Mouse (Mus musculus) heart, adult 2 months (tissue): ENCODE data around the gene Msx3. TPM values are rescaled to one million over a fixed set of nuclear protein-coding genes. Genes with fewer than 3 reads are reported as not detected.

Experiments
- DNase-seq, 2 experiments: peaks; one replicate each; pipeline ENCODE4 v3.0.0; 2021
- H3K27ac ChIP-seq: fragments of 200-600 bp; 2 replicates; pipeline ENCODE4 v1.8.1; 2022
- H3K27me3 ChIP-seq: fragments of 200-500 bp; 2 replicates; pipeline ENCODE4 v1.6.1; 2012; ENCODE audit warnings: mild to moderate bottlenecking, low read length, inconsistent platforms, mixed read lengths; ENCODE audit not compliant: control insufficient read depth, insufficient read depth
- H3K36me3 ChIP-seq: fragments of 200-500 bp; 2 replicates; pipeline ENCODE4 v1.6.1; 2012; ENCODE audit warnings: low read length, inconsistent platforms; ENCODE audit not compliant: control insufficient read depth, insufficient read depth
- H3K4me1 ChIP-seq: fragments of 200-500 bp; 2 replicates; pipeline ENCODE4 v1.6.1; 2011; ENCODE audit warnings: low read length; ENCODE audit not compliant: control insufficient read depth, insufficient read depth
- H3K4me3 ChIP-seq: fragments of 200-600 bp; 2 replicates; pipeline ENCODE4 v1.8.1; 2022
- H3K79me2 ChIP-seq: fragments of 200-500 bp; replicated peaks from 2 replicates; pipeline ENCODE4 v1.6.1; 2012; ENCODE audit warnings: mild to moderate bottlenecking, inconsistent platforms, low read length, moderate library complexity, mixed read lengths; ENCODE audit not compliant: control insufficient read depth, insufficient read depth
- H3K9ac ChIP-seq: fragments of 200-500 bp; 2 replicates; pipeline ENCODE4 v1.6.1; 2012; ENCODE audit warnings: low read depth, mild to moderate bottlenecking, control low read depth, inconsistent platforms, low read length, mixed read lengths
- CTCF ChIP-seq: fragments of 200-600 bp; IDR thresholded peaks from 2 replicates; pipeline ENCODE4 v1.8.1; 2022; ENCODE audit warnings: antibody characterized with exemption, mild to moderate bottlenecking, moderate library complexity
- EP300 ChIP-seq: fragments of 200-500 bp; IDR thresholded peaks from 2 replicates; pipeline ENCODE4 v1.6.1; 2011; ENCODE audit warnings: low read depth, low read length, control low read depth; ENCODE audit not compliant: insufficient read depth
- POLR2A ChIP-seq: fragments of 200-500 bp; IDR thresholded peaks from 2 replicates; pipeline ENCODE4 v1.6.1; 2011; ENCODE audit warnings: mild to moderate bottlenecking, low read depth, low read length, control low read depth; ENCODE audit not compliant: insufficient read depth
- WGBS: fragments of 180-500 bp; shearing (Covaris S2); methylation state at CpG from one replicate; pipeline ENCODE4 v1.1.7; 2018; 5-methylcytosine and 5-hydroxymethylcytosine counted together
- intact Hi-C: fragments of 180-260 bp; cut with DNase I; formaldehyde crosslinking; loops from one replicate; pipeline ENCODE4 v1.15.1; 2025
- polyA plus RNA-seq: library from polyadenylated mRNA; depleted of rRNA; stranded (reverse); fragments of >200 nt; gene quantifications from 2 replicates; pipeline ENCODE4 v1.2.3, GENCODE M21; 2012
- total RNA-seq, 2 experiments: library from RNA; stranded (reverse); gene quantifications; 2 replicates each; pipeline ENCODE4 v1.2.3; 2021

Gene Msx3
- total and polyA plus RNA-seq, 3 experiments: not detected

- no peak overlapping the region for H3K27ac ChIP-seq
- H3K27me3 ChIP-seq: no peaks in the 10 kb centered on the region
- H3K79me2 ChIP-seq: no peaks in the 10 kb centered on the region
- H3K4me3 ChIP-seq: no peak overlapping the region
- TF ChIP-seq POLR2A (no peak), EP300 (no peak), CTCF (no peak)
- H3K9ac ChIP-seq: no peak overlapping the region
- H3K4me1 ChIP-seq: peaks cover 4% of the 10 kb centered on the region
- 94% methylated on average over 10 of the region's 10 CpGs for whole genome bisulfite sequencing
- no peak for DNase-seq
- H3K36me3 ChIP-seq: no peaks in the 10 kb centered on the region
- intact Hi-C loops: no loop called here
Measured at GRCm38 (mm10) chr7:140032366-140032765, 16.5 kb downstream of the Msx3 start.

DNA sequence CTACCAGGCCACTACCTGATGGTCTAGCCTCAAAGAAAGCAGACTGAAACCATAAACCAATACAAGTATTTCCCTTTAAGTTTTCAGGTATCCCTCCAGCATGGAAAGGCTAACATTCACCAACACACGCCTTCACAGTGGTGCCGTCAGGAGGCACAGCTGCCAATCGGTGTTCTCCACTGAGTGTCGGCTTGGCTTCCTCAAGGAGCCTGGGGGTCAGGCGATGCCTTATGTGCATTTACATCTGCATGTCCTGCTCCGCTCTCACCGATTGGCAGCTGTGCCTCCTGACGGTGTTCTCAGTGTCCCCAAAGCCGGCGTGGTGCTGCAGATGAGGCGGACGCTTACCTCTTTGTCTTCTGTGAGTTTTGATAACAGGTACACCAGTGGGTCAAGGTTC, 17.1 kb downstream of the Msx3 start:
- Histone ChIP-seq H3K27me3 (no peaks in the 10 kb centered on the region), H3K27ac (no peak overlapping the region), H3K79me2 (no peaks in the 10 kb centered on the region), H3K4me3 (no peak overlapping the region), H3K4me1 (peaks cover under 1% of the 10 kb centered on the region), H3K9ac (no peak overlapping the region), H3K36me3 (no peaks in the 10 kb centered on the region)
- intact Hi-C loops: no loop called here
- WGBS: 94% methylated on average over 12 of the region's 12 CpGs
- TF ChIP-seq POLR2A: no peak
- TF ChIP-seq CTCF: no peak
- TF ChIP-seq EP300: no peak
- DNase-seq: no peak

DNA sequence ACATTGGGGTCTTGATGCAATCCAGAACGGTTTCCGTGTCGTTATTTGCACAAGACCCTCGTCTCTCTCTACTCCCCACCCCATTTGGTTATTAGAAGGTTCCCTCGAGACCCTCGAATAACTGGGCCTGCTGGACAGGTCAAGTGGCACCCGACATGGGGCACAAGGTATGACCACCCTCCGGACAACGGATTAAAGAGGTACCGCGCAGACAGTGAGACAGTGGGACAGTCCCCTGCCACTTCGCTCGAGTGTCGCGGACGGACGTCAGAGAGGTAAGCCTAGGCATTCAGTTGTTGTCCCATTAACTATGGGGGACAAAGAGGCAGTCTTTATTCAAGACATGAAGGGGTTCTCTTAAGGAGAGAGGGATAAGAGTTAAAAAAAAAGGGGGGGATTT, 37.6 kb downstream of the Msx3 start:
- 99% methylated on average over 17 of the region's 17 CpGs for WGBS
- no peaks in the 10 kb centered on the region for H3K4me1 ChIP-seq
- no peaks in the 10 kb centered on the region for H3K27me3 ChIP-seq
- intact Hi-C loops: no loop called here
- no peak overlapping the region for H3K4me3 ChIP-seq
- no peak overlapping the region for H3K9ac ChIP-seq
- no peaks in the 10 kb centered on the region for H3K79me2 ChIP-seq
- no peak for DNase-seq
- H3K36me3 ChIP-seq: no peaks in the 10 kb centered on the region
- H3K27ac ChIP-seq: no peak overlapping the region
- TF ChIP-seq POLR2A: no peak
- no peak for TF ChIP-seq CTCF
- TF ChIP-seq EP300: no peak

- no peaks in the 10 kb centered on the region for H3K27me3 ChIP-seq
- H3K9ac ChIP-seq: no peak overlapping the region
- intact Hi-C loops: no loop called here
- DNase-seq: peak in 1 of 2 experiments; percentile 12
- no peaks in the 10 kb centered on the region for H3K79me2 ChIP-seq
- no peak for TF ChIP-seq EP300
- no peak for TF ChIP-seq CTCF
- no peak for TF ChIP-seq POLR2A
- no peaks in the 10 kb centered on the region for H3K36me3 ChIP-seq
- H3K4me1 ChIP-seq: no peaks in the 10 kb centered on the region
- WGBS: 95% methylated on average over 9 of the region's 9 CpGs
- H3K4me3 ChIP-seq: no peak overlapping the region
- H3K27ac ChIP-seq: no peak overlapping the region
Measured at GRCm38 (mm10) chr7:140007781-140008180, 41.1 kb downstream of the Msx3 start.

GRCm38 (mm10) chr7:140006861-140007611, 41.9 kb downstream of the Msx3 start:
- Histone ChIP-seq H3K4me1 (no peaks in the 10 kb centered on the region), H3K4me3 (no peak overlapping the region), H3K79me2 (no peaks in the 10 kb centered on the region), H3K9ac (no peak overlapping the region), H3K27ac (no peak overlapping the region), H3K36me3 (no peaks in the 10 kb centered on the region), H3K27me3 (no peaks in the 10 kb centered on the region)
- DNase-seq: peak in 1 of 2 experiments; percentile 7
- TF ChIP-seq CTCF (no peak), EP300 (no peak), POLR2A (no peak)
- intact Hi-C loops: no loop called here
- 95% methylated on average over 9 of the region's 9 CpGs for WGBS

DNA sequence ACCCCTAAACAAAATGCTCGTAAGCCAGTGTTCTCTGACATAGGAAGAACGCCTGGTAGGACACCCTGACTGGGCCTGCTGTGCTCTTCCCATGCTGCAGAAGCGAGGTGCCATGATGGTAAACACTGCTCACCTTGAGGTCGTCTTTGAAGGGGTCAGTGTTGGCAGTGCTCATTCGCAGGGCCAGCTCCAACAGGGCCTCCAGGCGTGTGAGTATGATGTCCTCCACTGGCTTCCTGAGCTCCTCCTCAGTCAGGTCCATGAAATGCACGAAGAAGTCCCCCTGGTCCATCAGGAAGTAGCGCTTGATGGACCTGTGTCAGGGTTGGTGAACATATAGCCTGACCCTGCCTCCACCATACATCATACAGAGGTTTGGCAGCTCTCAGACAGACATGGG, 44.2 kb downstream of the Msx3 start:
- intact Hi-C loops: no loop called here
- TF ChIP-seq EP300 (no peak), POLR2A (no peak), CTCF (no peak)
- H3K4me3 ChIP-seq: no peak overlapping the region
- H3K36me3 ChIP-seq: no peaks in the 10 kb centered on the region
- no peaks in the 10 kb centered on the region for H3K4me1 ChIP-seq
- WGBS: 93% methylated on average over 8 of the region's 8 CpGs
- H3K27me3 ChIP-seq: no peaks in the 10 kb centered on the region
- no peaks in the 10 kb centered on the region for H3K79me2 ChIP-seq
- no peak overlapping the region for H3K27ac ChIP-seq
- H3K9ac ChIP-seq: no peak overlapping the region
- no peak for DNase-seq
